Mouse (Mus musculus): ENCODE results near the gene Abi3. TPM values are rescaled to one million over a fixed set of nuclear protein-coding genes. Genes with fewer than 3 reads are reported as not detected.
A peak's percentile ranks its signal among the peaks of the same experiment; 100 is the strongest.

The Abi3 gene
- total RNA-seq, 2 experiments from 2014 or later, result 5.5 to 6.7 TPM

GRCm38 (mm10) chr11:95795582-95795981 is 46.7 kb downstream of the Abi3 start:
- ATAC-seq (replicated peaks; ENCODE audit: low FRiP score, poor library complexity, severe bottlenecking), result no peak

GRCm38 (mm10) chr11:95794201-95794600 is 48.1 kb downstream of the Abi3 start:
- no peak for ATAC-seq (replicated peaks; ENCODE audit: low FRiP score, poor library complexity, severe bottlenecking)

GRCm38 (mm10) chr11:95792950-95793509 is 49.2 kb downstream of the Abi3 start:
- peak; percentile 85 for ATAC-seq (replicated peaks; ENCODE audit: low FRiP score, poor library complexity, severe bottlenecking)

GRCm38 (mm10) chr11:95791787-95792186 is 50.5 kb downstream of the Abi3 start:
- ATAC-seq (replicated peaks; ENCODE audit: low FRiP score, poor library complexity, severe bottlenecking), result no peak

- ATAC-seq (replicated peaks; ENCODE audit: low FRiP score, poor library complexity, severe bottlenecking), result no peak
These were observed 52.8 kb downstream of the Abi3 start for GRCm38 (mm10) chr11:95789451-95789891.

- peak; percentile 43 for ATAC-seq (replicated peaks; ENCODE audit: low FRiP score, poor library complexity, severe bottlenecking)
These were observed 55.8 kb downstream of the Abi3 start for GRCm38 (mm10) chr11:95786511-95786910.

GRCm38 (mm10) chr11:95785675-95786074 is 56.6 kb downstream of the Abi3 start:
- no peak for ATAC-seq (replicated peaks; ENCODE audit: low FRiP score, poor library complexity, severe bottlenecking)

- ATAC-seq (replicated peaks; ENCODE audit: low FRiP score, poor library complexity, severe bottlenecking), result no peak
These were observed 58.3 kb downstream of the Abi3 start for GRCm38 (mm10) chr11:95783958-95784357.

- no peak for ATAC-seq (replicated peaks; ENCODE audit: low FRiP score, poor library complexity, severe bottlenecking)
These were observed 58.8 kb downstream of the Abi3 start for GRCm38 (mm10) chr11:95783457-95783856.

GRCm38 (mm10) chr11:95781557-95781956 is 60.7 kb downstream of the Abi3 start:
- no peak for ATAC-seq (replicated peaks; ENCODE audit: low FRiP score, poor library complexity, severe bottlenecking)

GRCm38 (mm10) chr11:95780480-95780879 is 61.8 kb downstream of the Abi3 start:
- no peak for ATAC-seq (replicated peaks; ENCODE audit: low FRiP score, poor library complexity, severe bottlenecking)

Other genes with a start within 250 kb of the Abi3 start
- 21.9 and 30.6 TPM in 2 replicates for gene Phb, start 175.5 kb downstream of the Abi3 start, total RNA-seq (2015; ENCODE audit: low replicate concordance)
- 14.2 and 20.3 TPM in 2 replicates for gene Phb, start 175.5 kb downstream of the Abi3 start, total RNA-seq (2017; ENCODE audit: low replicate concordance)
- gene Zfp652, start 129.8 kb downstream of the Abi3 start, total RNA-seq (2015; ENCODE audit: low replicate concordance), result 15.7 and 16.7 TPM in 2 replicates
- gene Zfp652, start 129.8 kb downstream of the Abi3 start, total RNA-seq (2017; ENCODE audit: low replicate concordance), result 8.8 and 9.6 TPM in 2 replicates
- 0.63 and 2.1 TPM in 2 replicates for gene B130006D01Rik, start 118.9 kb downstream of the Abi3 start, total RNA-seq (2015; ENCODE audit: low replicate concordance)
- gene B130006D01Rik, start 118.9 kb downstream of the Abi3 start, total RNA-seq (2017; ENCODE audit: low replicate concordance), result 0.43 TPM in 1 of 2 replicates, not detected in the other
- 71.9 and 86.1 TPM in 2 replicates for gene Phospho1, start 18.0 kb downstream of the Abi3 start, total RNA-seq (2015; ENCODE audit: low replicate concordance)
- gene Phospho1, start 18.0 kb downstream of the Abi3 start, total RNA-seq (2017; ENCODE audit: low replicate concordance), result 54.2 and 57.9 TPM in 2 replicates
- gene Gngt2, start 5.3 kb downstream of the Abi3 start, total RNA-seq (2015; ENCODE audit: low replicate concordance), result 9.8 and 15.0 TPM in 2 replicates
- 9.4 and 13.0 TPM in 2 replicates for gene Gngt2, start 5.3 kb downstream of the Abi3 start, total RNA-seq (2017; ENCODE audit: low replicate concordance)
- not detected in 2 replicates for gene B4galnt2, start 72.4 kb upstream of the Abi3 start, total RNA-seq (2015; ENCODE audit: low replicate concordance)
- not detected in 2 replicates for gene B4galnt2, start 72.4 kb upstream of the Abi3 start, total RNA-seq (2017; ENCODE audit: low replicate concordance)
- gene Igf2bp1, start 163.5 kb upstream of the Abi3 start, total RNA-seq (2015; ENCODE audit: low replicate concordance), result not detected in 2 replicates
- gene Igf2bp1, start 163.5 kb upstream of the Abi3 start, total RNA-seq (2017; ENCODE audit: low replicate concordance), result not detected in 2 replicates
- not detected in 2 replicates for gene Gip, start 182.1 kb upstream of the Abi3 start, total RNA-seq (2015; ENCODE audit: low replicate concordance)
- not detected in 2 replicates for gene Gip, start 182.1 kb upstream of the Abi3 start, total RNA-seq (2017; ENCODE audit: low replicate concordance)
- 25.7 and 27.9 TPM in 2 replicates for gene Snf8, start 192.4 kb upstream of the Abi3 start, total RNA-seq (2015; ENCODE audit: low replicate concordance)
- 11.3 and 37.1 TPM in 2 replicates for gene Snf8, start 192.4 kb upstream of the Abi3 start, total RNA-seq (2017; ENCODE audit: low replicate concordance)
- gene Ube2z, start 222.9 kb upstream of the Abi3 start, total RNA-seq (2015; ENCODE audit: low replicate concordance), result 7.1 TPM in 2 replicates
- 9.2 and 10.3 TPM in 2 replicates for gene Ube2z, start 222.9 kb upstream of the Abi3 start, total RNA-seq (2017; ENCODE audit: low replicate concordance)
- 127 and 128 TPM in 2 replicates for gene Atp5g1, start 233.2 kb upstream of the Abi3 start, total RNA-seq (2015; ENCODE audit: low replicate concordance)
- 4.8 and 21.7 TPM in 2 replicates for gene Atp5g1, start 233.2 kb upstream of the Abi3 start, total RNA-seq (2017; ENCODE audit: low replicate concordance)